Mouse (Mus musculus): Measurements from ENCODE around the gene Man1c1. TPM values are rescaled to one million over a fixed set of nuclear protein-coding genes. Genes with fewer than 3 reads are reported as not detected.

The Man1c1 gene
- total RNA-seq, 2 experiments from 2014 or later: 1.4 to 6.1 TPM

DNA sequence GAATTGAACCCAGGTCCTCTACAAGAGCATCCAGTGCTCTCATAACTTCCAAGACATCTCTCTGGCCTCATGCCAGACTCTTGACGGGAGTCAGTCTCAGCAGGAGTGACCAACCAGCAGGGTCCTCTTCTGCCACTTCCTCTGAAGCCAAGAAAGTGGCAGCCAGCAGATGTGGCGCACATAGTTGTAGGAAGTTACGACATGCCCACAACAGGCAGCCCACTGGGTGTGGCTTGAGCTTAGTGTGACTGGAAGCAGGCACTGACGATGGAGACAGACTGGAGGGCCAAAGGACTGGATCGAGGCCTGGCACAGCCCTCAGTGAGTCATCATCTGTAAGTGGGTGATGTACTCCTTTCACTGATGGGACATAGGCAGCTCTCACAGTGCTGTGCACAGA lies 115.1 kb downstream of the Man1c1 start:
- no peak for ATAC-seq (replicated peaks; ENCODE audit: low FRiP score, poor library complexity, severe bottlenecking)

DNA sequence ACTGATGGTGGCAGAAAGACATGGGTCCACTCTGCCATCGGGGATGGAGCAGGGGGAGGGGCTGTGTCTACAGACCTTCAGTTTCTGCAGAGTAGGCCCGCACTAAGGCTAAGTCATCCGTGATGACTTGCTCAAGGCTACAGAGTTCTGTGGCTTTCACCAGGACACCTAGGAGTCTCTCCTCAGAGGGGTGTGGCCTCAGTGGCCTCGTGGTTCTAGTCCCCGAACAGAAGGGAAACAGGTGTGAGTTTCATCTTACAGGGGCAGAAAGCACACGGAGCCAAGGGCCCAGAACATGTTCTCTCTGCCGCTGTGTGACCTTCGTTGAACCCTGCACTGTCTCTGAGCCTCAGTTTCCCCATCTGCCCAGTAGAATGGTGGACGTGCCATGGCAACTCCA lies 115.8 kb downstream of the Man1c1 start:
- ATAC-seq (replicated peaks; ENCODE audit: low FRiP score, poor library complexity, severe bottlenecking): no peak

DNA sequence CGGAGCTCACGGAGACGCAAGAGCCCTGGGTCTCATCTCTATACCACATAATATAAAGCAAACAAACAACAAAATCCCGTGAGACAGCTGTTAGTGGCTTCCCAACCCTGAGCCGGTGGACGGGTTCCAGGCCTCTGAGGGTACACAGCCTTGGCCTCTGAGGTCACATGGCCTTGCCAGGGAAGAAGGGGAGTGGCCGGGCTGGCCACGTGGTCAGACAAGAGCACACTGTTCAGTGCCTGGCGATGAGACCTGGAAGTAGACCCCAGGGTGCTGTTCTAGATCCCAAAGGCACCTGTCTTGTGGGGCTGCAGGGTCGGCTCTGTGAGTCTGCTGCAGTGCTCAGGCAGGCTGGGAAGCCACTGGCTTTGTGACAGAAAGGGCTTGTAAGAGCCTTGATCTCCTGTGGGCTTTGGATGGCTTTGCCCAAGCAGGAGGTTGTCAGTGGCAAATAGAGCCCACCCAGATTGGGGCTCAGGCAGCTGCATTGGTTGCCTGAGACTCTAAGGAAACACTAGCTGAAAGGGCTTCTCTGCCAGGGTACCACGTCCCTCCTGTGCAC lies 116.4 kb downstream of the Man1c1 start:
- ATAC-seq (replicated peaks; ENCODE audit: low FRiP score, poor library complexity, severe bottlenecking): no peak

DNA sequence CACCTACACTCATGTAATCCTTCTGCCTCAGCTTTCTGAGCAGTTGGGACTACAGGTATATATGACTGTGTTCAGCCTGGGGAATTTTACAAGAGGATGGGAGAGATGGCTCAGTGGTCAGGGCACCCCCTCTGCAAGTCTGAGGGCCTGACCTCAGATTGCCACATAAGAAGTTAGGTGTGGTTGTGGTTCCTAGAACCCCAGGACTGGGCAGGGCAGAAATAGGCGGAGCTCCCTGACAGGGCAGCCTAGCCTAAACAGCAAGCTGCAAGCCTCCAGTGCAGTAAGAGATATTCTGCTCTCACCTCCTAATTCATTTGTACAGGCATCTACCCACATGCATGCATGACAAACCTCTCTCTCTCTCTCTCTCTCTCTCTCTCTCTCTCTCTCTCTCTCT lies 117.5 kb downstream of the Man1c1 start:
- ATAC-seq (replicated peaks; ENCODE audit: low FRiP score, poor library complexity, severe bottlenecking): no peak

DNA sequence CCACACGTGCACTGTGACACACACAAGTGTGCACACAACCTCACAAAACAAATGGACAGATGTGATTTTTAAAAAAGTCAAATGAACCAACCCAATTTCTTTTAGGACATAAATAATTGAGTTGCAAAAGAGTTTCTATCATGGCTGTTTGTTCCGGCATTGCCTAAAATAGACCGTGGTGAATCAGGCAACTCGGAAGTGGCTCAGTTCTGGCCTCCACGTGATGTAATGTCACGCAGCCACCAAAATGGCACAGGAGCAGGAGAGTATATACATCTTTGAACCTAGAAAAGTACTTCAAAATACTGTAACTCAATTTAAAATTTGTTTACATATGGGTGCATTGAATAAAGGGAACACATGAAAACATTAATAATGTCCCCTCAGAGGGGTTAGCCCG lies 118.0 kb downstream of the Man1c1 start:
- ATAC-seq (replicated peaks; ENCODE audit: low FRiP score, poor library complexity, severe bottlenecking): no peak

DNA sequence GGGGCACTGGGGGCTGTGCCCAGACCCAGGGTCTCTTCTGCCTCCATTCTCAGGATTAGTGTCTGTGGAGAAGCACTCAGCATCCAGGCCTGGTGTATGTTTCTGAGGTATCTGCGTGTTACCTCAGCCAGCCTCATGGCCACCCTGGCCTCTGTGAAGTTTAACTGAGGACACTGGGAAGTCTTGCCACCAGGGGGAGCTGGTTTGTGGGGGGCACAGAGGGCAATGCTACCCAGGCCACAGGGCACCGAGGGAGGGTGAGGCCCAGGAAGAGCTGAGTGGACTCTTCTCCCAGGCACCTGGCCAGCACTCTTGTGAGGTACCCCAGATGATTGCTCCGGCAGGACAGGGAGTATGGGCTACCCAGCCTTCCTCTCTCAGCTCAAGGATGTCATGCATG lies 120.6 kb downstream of the Man1c1 start:
- 0 out of 2 replicates have a peak, but pooled peaks have one; percentile 37 for ATAC-seq (replicated peaks; ENCODE audit: low FRiP score, poor library complexity, severe bottlenecking)

DNA sequence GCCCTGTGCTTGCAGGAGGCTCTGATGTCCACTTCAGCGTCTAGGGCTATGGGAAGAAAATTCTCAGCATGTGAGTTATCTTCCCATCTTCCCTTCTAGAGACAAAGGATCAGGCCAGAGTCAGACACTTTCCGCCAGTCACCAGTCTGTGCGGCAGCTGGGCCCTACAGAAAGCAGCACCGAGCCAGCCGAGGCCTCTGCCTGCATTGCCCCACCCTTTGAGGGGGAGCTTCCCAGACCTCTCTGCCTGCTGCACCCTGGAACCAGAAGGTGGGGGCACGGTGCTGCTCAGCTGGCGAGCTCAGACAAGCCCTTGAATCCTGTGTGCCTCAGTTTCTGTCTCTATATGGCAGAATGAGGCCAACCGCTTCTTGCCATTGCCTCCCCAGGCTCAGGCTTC lies 122.7 kb downstream of the Man1c1 start:
- ATAC-seq (replicated peaks; ENCODE audit: low FRiP score, poor library complexity, severe bottlenecking): no peak

DNA sequence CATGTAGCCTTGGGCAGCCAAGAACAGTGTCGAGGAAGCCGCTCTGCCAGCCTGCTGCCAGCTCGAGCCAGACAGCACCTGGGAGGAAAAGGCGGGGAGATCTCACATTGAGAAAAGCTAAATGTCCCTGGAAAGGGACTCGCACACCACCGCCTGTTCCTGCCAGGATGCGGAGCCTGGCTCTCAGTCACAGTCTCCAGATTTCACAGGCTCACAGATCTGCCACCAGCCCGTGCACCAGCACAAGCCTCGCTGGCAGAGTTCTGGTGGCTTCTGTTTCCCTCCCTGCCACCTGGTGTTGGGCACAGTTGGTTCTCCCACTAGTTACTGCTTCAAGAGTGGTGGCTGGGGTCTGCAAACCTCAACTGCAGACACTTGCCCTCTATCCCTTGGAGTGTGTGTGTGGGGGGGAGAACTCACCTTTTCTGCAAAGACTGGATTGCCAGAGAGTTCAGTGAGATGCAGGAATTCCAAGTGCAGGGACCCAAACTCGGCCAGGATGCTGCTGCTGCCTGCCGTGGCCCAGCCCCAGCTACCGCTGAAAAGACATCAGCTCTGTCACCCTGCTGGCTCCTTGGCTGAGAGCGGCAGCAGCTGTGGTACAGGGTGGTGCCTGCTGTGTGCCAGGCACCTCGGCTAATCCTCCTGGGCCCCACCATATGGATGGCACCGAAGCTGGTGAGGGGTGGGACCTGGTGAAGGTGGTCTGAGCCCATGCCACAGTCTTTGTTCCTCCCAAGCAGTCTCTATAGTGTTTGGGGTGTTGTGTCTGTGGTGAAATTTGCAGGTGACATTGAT lies 123.5 kb downstream of the Man1c1 start:
- no peak for ATAC-seq (replicated peaks; ENCODE audit: low FRiP score, poor library complexity, severe bottlenecking)

DNA sequence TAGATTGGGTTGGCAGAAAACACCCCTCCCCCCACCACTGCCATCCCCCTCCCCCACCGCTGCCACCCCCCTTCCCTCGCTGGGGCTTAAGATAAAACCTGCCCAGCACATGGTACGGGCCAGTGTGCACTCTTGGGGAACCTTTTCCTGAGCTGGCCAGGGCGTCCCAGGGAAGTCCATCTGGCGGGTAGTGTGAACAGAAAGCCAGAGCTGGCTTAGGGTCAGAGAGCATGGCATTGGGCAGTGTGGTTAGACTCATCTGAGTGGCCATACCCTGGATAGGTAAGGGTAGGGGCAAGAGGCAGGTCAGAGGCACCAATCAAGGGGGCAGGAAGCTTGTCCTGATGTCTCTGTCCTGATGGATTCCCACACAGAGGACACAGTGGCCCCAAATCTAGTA lies 124.5 kb downstream of the Man1c1 start:
- ATAC-seq (replicated peaks; ENCODE audit: low FRiP score, poor library complexity, severe bottlenecking): no peak

DNA sequence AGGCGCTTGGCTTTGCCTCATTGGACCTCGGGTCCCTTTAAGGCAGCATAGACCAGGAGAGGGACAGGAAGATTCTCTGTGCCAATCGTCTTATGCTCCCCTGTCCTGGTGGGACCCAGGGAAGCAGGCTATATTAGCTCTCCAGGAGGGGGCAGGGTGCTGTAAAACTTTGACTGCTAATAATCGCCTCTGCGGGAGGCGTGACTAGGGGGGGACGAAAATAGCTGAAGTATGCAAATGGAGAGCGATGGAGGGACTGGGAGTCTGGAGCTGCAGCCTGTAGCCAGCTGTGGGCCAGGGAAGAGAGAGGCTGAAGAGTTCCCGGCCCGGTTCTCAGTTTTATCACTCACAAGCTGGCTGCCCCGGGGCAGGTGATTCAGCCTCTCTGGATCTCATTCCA lies 124.9 kb downstream of the Man1c1 start:
- no peak for ATAC-seq (replicated peaks; ENCODE audit: low FRiP score, poor library complexity, severe bottlenecking)

DNA sequence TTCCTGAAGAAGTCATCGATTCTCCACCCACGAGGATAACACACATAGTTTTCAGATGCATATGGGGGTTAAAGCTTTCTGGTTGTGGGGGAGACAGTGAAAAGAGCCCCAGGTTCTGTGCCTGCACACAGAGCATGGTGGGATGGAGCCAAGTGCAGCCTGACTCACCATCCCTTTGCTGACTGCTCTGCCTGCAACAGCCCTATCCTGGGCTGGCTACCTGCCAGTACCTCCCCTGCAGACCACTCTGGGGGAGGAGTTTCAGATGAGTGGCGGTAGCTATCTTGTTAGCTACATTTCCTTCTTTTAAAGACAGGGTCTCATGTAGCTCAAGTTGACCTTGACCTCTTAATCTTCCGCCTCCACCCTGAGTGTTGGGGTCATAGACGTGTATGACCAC lies 125.7 kb downstream of the Man1c1 start:
- ATAC-seq (replicated peaks; ENCODE audit: low FRiP score, poor library complexity, severe bottlenecking): no peak

DNA sequence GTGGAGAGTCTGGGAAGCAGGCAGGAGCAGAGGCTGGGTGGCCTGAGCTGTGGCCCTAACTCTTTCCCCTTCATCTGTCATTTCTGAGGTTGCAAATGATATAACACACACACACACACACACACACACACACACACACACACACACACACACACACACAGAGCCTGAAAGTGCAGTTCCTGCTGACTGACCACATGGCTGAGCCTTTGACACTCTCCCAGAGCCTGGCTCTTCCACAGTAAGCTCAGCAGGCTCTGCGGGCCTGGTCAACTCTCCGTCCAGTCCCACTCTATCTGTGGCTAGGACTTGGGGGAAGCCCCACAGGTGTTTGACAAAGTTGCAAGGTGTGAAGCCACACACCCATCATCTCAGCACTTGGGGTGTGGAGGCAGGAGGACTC lies 126.8 kb downstream of the Man1c1 start:
- no peak for ATAC-seq (replicated peaks; ENCODE audit: low FRiP score, poor library complexity, severe bottlenecking)

DNA sequence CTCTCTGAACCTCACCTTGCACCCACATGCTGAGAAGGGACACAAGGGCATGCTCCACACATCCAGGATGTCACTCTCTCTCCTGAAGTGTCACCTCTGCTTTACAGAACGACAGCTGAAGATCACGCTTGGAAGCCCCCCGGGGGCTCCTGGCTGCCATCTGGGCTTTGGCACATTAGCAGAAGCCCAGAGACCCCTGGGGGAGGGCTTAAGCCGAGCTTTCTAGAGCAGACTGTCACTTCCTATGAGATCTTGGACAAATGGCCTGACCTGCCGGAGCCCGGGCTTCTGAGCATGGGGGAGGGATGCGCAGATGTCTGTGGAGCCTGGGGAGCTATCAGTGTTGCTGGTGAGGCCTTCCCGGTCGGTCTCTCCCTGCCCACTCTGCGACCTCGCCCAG lies 128.6 kb downstream of the Man1c1 start:
- no peak for ATAC-seq (replicated peaks; ENCODE audit: low FRiP score, poor library complexity, severe bottlenecking)

DNA sequence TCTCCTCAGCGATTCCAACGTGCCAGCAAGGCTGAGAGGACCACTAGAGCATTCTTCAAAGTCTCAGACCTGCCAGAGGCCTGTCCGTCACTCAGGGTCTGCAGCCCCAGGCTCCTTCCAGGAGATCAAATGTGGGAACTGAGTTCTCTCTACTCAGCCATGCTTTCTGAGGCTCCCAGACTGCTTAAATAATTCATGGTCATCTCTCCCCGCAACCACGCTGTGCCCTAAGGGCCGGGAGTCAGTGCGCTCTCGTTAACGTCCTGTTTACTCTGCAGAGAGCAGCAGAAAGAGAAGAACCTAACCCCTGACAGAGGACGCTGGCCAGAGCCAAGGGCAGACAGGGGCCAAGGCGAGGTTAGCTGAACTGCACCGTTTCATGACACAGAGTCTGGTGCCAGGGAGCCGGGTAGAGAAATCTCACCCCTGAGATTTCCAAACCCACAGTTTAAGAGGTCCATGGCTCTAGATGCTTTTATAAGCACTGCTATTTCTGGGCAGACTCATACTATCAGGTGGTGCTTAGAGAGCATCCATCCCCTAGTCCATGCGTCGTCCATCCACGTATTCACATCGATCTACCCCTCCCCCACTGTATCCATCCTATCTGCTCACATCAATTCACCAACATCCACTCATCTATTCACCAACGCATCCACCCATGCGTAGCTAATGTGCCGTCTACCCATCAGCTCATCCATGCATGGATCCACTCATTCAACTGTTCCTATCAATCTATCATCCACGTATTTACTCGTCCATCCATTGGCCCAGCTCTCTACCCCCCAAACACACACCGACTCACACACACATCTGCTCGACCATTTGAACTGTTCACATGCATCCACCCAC lies 131.4 kb downstream of the Man1c1 start:
- ATAC-seq (replicated peaks; ENCODE audit: low FRiP score, poor library complexity, severe bottlenecking): no peak

DNA sequence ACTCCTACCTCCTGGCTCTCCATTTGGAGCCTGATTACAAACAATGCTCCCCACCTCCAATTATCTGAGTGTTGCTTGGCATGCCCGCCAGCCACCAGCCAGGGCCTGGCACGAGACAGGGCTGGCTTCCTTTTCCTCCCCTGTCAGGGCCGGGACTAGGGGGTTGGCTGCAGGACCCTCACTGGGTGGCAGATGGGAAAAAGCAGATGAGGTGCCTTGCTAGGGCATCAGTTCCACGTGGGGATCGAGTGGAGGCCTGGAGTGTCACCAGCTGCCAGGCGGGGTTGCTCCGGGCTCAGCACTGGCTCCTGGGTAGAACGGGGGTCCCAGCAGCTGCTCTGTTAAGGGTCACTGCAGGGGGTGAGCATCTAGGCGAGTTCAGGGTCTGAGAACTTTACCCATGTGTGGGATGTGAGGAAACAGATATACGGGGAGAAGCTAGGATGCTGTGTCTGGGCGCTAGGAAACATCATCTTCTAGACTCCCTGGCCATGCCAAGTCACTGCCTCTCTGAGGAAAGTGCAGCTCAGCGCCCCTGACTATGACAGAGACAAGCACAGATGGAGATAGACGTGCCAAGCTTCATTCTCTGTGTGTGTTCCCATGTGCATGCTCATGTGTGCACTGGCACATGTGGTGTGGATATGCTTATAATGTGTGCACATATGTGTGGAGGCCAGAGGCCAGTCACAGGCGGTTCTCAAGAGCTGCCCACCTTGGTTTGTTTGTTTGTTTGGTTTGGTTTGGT lies 133.2 kb downstream of the Man1c1 start:
- ATAC-seq (replicated peaks; ENCODE audit: low FRiP score, poor library complexity, severe bottlenecking): no peak

DNA sequence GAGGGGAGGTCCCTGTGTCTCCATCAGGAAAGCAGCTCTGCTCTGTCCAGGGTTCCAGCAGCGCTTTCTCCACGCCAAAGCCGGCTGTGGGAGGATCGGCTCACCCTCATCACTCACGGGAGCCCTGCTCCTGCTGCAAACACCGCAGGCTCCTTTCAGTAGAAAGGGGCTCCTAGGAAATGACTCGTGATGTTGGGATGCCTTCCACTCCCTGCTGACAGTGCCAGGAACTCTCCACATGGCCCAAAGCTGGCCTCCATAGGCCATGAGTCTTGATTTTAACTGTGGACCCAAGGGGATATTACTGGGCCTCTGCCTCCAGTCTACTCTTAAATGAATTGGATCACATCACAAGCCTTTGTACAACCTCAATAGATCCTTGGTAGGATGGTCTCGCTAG lies 134.3 kb downstream of the Man1c1 start:
- ATAC-seq (replicated peaks; ENCODE audit: low FRiP score, poor library complexity, severe bottlenecking): no peak

DNA sequence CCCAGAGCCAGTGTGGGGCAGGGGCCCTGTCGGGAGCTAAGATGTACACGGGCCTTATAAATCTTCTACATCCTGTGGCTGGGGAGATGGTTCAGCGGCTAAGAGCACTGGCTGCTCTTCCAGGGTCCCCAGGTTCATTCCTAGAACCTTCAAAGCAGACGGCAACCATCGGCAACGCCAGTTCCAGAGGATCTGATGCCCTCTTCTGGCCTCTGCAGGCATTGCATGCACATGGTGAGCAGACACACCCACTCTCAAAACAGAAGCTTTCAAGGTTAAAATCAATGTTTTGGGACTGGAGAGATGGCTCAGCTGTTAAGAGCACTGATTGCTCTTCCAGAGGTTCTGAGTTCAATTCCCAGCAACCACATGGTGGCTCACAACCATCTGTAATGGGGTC lies 134.9 kb downstream of the Man1c1 start:
- no peak for ATAC-seq (replicated peaks; ENCODE audit: low FRiP score, poor library complexity, severe bottlenecking)

DNA sequence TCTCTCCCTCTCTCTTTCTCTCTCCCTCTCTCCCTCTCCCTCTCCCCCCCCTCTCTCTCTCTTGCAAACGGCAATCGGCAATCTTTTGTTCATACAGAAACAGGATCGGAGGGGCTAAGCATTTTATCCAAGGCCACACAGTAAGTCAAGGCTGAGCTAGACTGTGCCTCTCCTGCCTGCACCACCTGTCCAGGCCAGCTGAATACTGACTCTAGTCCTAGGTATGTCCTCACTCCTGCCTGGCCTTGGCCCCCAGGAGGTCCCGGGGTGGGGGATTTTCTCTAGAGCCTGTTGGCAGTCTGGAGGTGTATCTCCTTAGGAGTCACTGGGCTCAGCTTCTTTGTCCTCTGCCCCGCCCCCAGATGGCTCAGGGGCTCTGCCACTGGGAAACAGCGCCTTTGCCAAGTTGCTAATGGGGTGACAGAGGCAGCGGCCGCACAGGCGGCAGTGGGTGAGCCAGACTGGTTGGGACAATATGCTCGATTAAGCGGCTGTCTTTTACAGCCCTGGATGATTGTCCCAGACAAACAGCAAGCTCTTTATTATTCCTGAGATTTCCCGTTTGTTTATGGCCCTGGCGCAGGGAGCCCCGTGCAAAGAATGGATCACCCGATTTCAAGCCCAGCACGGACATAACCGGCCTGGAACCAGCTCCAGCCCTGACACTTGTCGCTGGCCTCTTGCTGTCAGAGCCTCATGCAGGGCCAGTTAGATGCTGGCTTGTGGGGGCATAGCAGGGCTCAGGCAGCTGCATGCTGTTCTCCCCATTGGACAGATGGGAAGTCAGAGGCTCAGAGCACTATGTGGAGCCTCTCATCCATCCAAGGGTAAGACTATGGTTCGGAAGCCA lies 136.5 kb downstream of the Man1c1 start:
- no peak for ATAC-seq (replicated peaks; ENCODE audit: low FRiP score, poor library complexity, severe bottlenecking)

DNA sequence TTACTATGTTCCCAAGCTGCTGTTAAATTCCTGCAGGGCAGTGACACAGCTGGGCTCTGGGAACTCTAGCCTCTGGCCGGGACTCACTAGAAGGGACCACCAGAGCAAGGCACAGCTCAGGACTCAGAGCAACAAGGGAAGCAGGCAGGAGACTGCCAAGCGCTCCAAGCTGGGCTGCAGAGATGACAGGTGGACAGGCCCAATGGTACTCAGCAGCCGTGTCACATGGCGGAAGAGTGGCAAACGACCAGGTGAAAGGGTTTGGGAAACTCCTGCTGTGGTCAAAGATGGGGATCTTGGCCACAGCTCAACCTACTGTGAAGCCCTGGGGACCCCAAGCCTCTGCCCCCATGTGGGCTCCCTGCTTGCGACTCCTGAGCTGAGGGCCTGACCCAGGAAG lies 140.0 kb downstream of the Man1c1 start:
- no peak for ATAC-seq (replicated peaks; ENCODE audit: low FRiP score, poor library complexity, severe bottlenecking)
